Mouse (Mus musculus) G1E (cell line): Measurements from ENCODE around the gene Slc35e3. TPM values are rescaled to one million over a fixed set of nuclear protein-coding genes. Genes with fewer than 3 reads are reported as not detected.

Experiments
- ATAC-seq: 2 replicates; pipeline ENCODE4 v1.8.0; 2016; ENCODE audit warnings: mild to moderate bottlenecking; ENCODE audit not compliant: insufficient number of reproducible peaks, poor library complexity, low FRiP score, severe bottlenecking; ENCODE audit errors: extremely low read depth
- DNase-seq: peaks from one replicate; pipeline ENCODE4 v3.0.0; 2012; ENCODE audit warnings: low spot score
- H3K27me3 ChIP-seq: 2 replicates; pipeline ENCODE4 v1.6.1; 2012; ENCODE audit warnings: mild to moderate bottlenecking, low read length, inconsistent platforms; ENCODE audit not compliant: insufficient read depth
- H3K36me3 ChIP-seq: replicated peaks from 2 replicates; pipeline ENCODE3; 2012; ENCODE audit warnings: mild to moderate bottlenecking, inconsistent platforms
- H3K4me1 ChIP-seq: 2 replicates; pipeline ENCODE4 v1.6.1; 2012; ENCODE audit warnings: low read depth, low read length, inconsistent platforms, mixed read lengths; ENCODE audit not compliant: insufficient read depth
- H3K4me3 ChIP-seq: 2 replicates; pipeline ENCODE4 v1.5.1; 2012; ENCODE audit warnings: low read depth, mild to moderate bottlenecking, inconsistent platforms, low read length, moderate library complexity, mixed read lengths
- H3K9me3 ChIP-seq: replicated peaks from 2 replicates; pipeline ENCODE4 v1.6.1; 2012; ENCODE audit warnings: inconsistent platforms
- CTCF ChIP-seq: IDR thresholded peaks from 2 replicates; pipeline ENCODE4 v1.5.1; 2012; ENCODE audit warnings: low read depth, low read length, inconsistent platforms, mixed read lengths
- GATA1 ChIP-seq: IDR thresholded peaks from 2 replicates; pipeline ENCODE4 v1.6.1; 2012; ENCODE audit warnings: borderline replicate concordance, low read length, inconsistent platforms, mixed read lengths
- GATA2 ChIP-seq: IDR thresholded peaks from 2 replicates; pipeline ENCODE4 v1.6.1; 2012; ENCODE audit warnings: low read depth, low read length, inconsistent platforms, borderline replicate concordance
- POLR2AphosphoS5 ChIP-seq: IDR thresholded peaks from 2 replicates; pipeline ENCODE4 v1.6.1; 2012; ENCODE audit warnings: low read depth, low read length, inconsistent platforms; ENCODE audit not compliant: insufficient replicate concordance
- TAL1 ChIP-seq: conservative IDR thresholded peaks from 2 replicates; pipeline ENCODE4 v1.6.1; 2012; ENCODE audit warnings: low read depth, low read length, inconsistent platforms, mixed read lengths
- polyA plus RNA-seq: library from polyadenylated mRNA; stranded (reverse); fragments of >175 nt; gene quantifications from 2 replicates; pipeline ENCODE4 v1.2.3, GENCODE M21; 2012
- total RNA-seq, 2 experiments: library from RNA; stranded (forward) in 1 of 2; stranded (reverse) in 1 of 2; fragments of 200-1000 nt in 1 of 2; fragments of >200 nt in 1 of 2; fragmentation: Nextera tagmentation in 1 of 2; gene quantifications; 2 replicates each; pipeline ENCODE4 v1.2.3; 2014 to 2017

The Slc35e3 gene
- total and polyA plus RNA-seq, 3 experiments: 1.5 to 10.9 (median 3.5) TPM

- H3K9me3 ChIP-seq: no peaks in the 10 kb centered on the region
- no peaks in the 10 kb centered on the region for H3K27me3 ChIP-seq
- peaks cover 8% of the 10 kb centered on the region; the same call in 1 of the 2 replicates for H3K4me1 ChIP-seq
- no peak for DNase-seq
- ATAC-seq: no peak
- TF ChIP-seq GATA1 (no peak), POLR2AphosphoS5 (no peak)
- no peak overlapping the region for H3K4me3 ChIP-seq
- H3K36me3 ChIP-seq: peaks cover 91% of the 10 kb centered on the region
Observed at GRCm38 (mm10) chr10:117772364-117773105, 26.4 kb upstream of the Slc35e3 start.

- Histone ChIP-seq H3K4me1 (peaks cover 5% of the 10 kb centered on the region; the same call in 1 of the 2 replicates), H3K9me3 (no peaks in the 10 kb centered on the region), H3K27me3 (no peaks in the 10 kb centered on the region), H3K36me3 (peaks cover 92% of the 10 kb centered on the region), H3K4me3 (no peak overlapping the region)
- no peak for TF ChIP-seq GATA1
- no peak for TF ChIP-seq CTCF
- no peak for TF ChIP-seq TAL1
- no peak for TF ChIP-seq GATA2
- TF ChIP-seq POLR2AphosphoS5: no peak
- no peak for ATAC-seq
- DNase-seq: no peak
Observed at GRCm38 (mm10) chr10:117771131-117771510, 25.0 kb upstream of the Slc35e3 start.

GRCm38 (mm10) chr10:117770286-117771130 is 24.3 kb upstream of the Slc35e3 start:
- Histone ChIP-seq H3K27me3 (no peaks in the 10 kb centered on the region), H3K36me3 (peaks cover 92% of the 10 kb centered on the region), H3K4me1 (peaks cover 3% of the 10 kb centered on the region; the same call in 1 of the 2 replicates), H3K4me3 (no peak overlapping the region), H3K9me3 (no peaks in the 10 kb centered on the region)
- no peak for DNase-seq
- no peak for TF ChIP-seq TAL1
- TF ChIP-seq CTCF: no peak
- no peak for TF ChIP-seq POLR2AphosphoS5
- TF ChIP-seq GATA2: no peak
- no peak for TF ChIP-seq GATA1
- ATAC-seq: no peak

GRCm38 (mm10) chr10:117769541-117770285 is 23.5 kb upstream of the Slc35e3 start:
- Histone ChIP-seq H3K4me3 (no peak overlapping the region), H3K27me3 (no peaks in the 10 kb centered on the region), H3K9me3 (no peaks in the 10 kb centered on the region), H3K36me3 (peaks cover 92% of the 10 kb centered on the region), H3K4me1 (peaks cover 3% of the 10 kb centered on the region; the same call in 1 of the 2 replicates)
- DNase-seq: no peak
- ATAC-seq: no peak
- TF ChIP-seq TAL1 (no peak), POLR2AphosphoS5 (no peak), GATA1 (no peak), CTCF (no peak), GATA2 (no peak)

- DNase-seq (no peak), ATAC-seq (no peak)
- TF ChIP-seq POLR2AphosphoS5 (no peak), GATA2 (no peak), GATA1 (no peak), CTCF (no peak)
- Histone ChIP-seq H3K27me3 (no peaks in the 10 kb centered on the region), H3K9me3 (no peaks in the 10 kb centered on the region), H3K4me1 (0 out of 2 replicates have a peak, but pooled peaks cover under 1% of the 10 kb centered on the region), H3K4me3 (no peak overlapping the region), H3K36me3 (peaks cover 91% of the 10 kb centered on the region)
Observed at GRCm38 (mm10) chr10:117768141-117768440, 21.9 kb upstream of the Slc35e3 start.
